Mouse (Mus musculus) left cerebral cortex, adult 6 months (tissue): ENCODE data around the gene Ass1. TPM values are rescaled to one million over a fixed set of nuclear protein-coding genes. Genes with fewer than 3 reads are reported as not detected.

Source experiments
- long read RNA-seq, 2 experiments: library from polyadenylated mRNA; unstranded; transcript quantifications; one replicate each; pipeline ENCODE4 v2.0.0; 2019 to 2020
- polyA plus RNA-seq: library from polyadenylated mRNA; unstranded; fragments of <200 nt; fragmentation: Nextera tagmentation; gene quantifications from 2 replicates; pipeline ENCODE4 v1.2.3, GENCODE M21; 2021

The Ass1 gene
- 65.8 and 75.5 TPM in 2 replicates for polyA plus RNA-seq
- long read RNA-seq, experiment 1, transcript Ass1-201 (16 exons, 1,696 nt): major isoform, 427 of 445 reads
- long read RNA-seq, experiment 1, partial matches to known transcripts: 8 of 445 reads
- long read RNA-seq, experiment 1, other reads (novel, unspliced or antisense): 10 of 445 reads
- long read RNA-seq, experiment 2, transcript Ass1-201 (16 exons, 1,696 nt): major isoform, 91 of 105 reads
- long read RNA-seq, experiment 2, partial matches to known transcripts: 9 of 105 reads
- long read RNA-seq, experiment 2, other reads (novel, unspliced or antisense): 3 of 105 reads

GRCm38 (mm10) chr2:31469931-31470682 is at the start of gene Ass1:
Gene Ass1 (plus strand): TSS chr2:31470207.

Other genes starting within 250 kb of the Ass1 start
- gene Ncs1, start 224.4 kb upstream of the Ass1 start, polyA plus RNA-seq: 280 and 436 TPM in 2 replicates
- gene Hmcn2, start 155.8 kb upstream of the Ass1 start, polyA plus RNA-seq: 0.20 and 0.23 TPM in 2 replicates
- 20.7 and 28.8 TPM in 2 replicates for gene Fubp3, start 102.4 kb downstream of the Ass1 start, polyA plus RNA-seq
- gene Prdm12, start 169.8 kb downstream of the Ass1 start, polyA plus RNA-seq: not detected in 2 replicates
- 16.3 and 18.5 TPM in 2 replicates for gene Exosc2, start 200.5 kb downstream of the Ass1 start, polyA plus RNA-seq
- gene Abl1, start 218.2 kb downstream of the Ass1 start, polyA plus RNA-seq: 4.2 and 5.5 TPM in 2 replicates